Mouse (Mus musculus): ENCODE measurements around the gene Mif.
"Not testable (repeated sequence)": the region's sequence is repeated elsewhere in the genome, so short reads cannot be mapped to it uniquely, and the experiment has no call there.

Mif gene

GRCm38 (mm10) chr10:75872915-75873542, 13.0 kb upstream of the Mif start:
- peak; percentile 41 for DNase-seq (ENCODE audit: low read depth)

DNA sequence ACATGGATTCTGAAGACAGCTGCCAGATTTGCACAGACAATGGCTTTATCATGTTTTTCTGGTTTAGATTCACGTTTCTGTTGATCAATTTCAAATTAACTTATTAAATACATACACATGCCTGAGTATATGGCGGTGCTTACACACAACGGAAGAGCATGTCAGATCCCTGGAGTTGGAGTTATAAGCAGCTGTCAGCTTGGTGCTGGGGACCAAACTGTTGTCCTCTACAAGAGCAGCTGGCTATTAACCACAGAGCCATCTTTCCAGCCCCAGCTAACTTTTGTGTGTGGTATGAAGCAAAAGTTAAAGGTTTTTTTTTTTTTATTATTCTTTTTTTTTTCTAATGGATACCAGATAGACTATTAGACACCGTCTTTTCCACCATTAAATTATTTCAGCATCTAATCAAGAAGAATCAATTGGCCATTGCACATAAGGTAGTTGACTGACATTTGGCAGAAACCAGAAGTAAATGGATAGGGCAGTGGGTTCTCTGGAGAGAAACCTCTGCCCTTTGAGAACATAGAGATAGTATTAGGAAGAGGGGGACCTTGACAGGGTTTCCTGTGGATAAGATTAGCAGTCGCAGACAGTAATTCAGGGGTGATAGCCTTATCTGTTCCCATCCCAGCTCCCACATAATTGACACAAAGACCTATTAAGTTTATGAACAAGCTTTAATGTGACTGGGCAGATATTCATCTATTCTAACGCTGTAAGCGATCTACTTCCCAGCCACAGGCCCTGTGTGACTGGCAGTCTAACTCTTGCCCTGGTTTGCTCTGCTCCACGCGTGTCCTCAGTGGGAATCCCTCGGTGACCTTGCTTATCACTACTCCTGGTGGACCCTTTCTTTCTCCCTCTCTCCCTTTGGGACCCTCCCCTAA, 12.2 kb upstream of the Mif start:
- no peak for DNase-seq (ENCODE audit: low read depth)

GRCm38 (mm10) chr10:75861587-75861986, 1.5 kb upstream of the Mif start:
- no peak for DNase-seq (ENCODE audit: low read depth)

- no peak for DNase-seq (ENCODE audit: low read depth)
Observed at GRCm38 (mm10) chr10:75860746-75861145, 706 bp upstream of the Mif start.

GRCm38 (mm10) chr10:75859107-75859746, 813 bp downstream of the Mif start:
- peak; percentile 72 for DNase-seq (ENCODE audit: low read depth)

GRCm38 (mm10) chr10:75857598-75857997, 2.4 kb downstream of the Mif start:
- no peak for DNase-seq (ENCODE audit: low read depth)

DNA sequence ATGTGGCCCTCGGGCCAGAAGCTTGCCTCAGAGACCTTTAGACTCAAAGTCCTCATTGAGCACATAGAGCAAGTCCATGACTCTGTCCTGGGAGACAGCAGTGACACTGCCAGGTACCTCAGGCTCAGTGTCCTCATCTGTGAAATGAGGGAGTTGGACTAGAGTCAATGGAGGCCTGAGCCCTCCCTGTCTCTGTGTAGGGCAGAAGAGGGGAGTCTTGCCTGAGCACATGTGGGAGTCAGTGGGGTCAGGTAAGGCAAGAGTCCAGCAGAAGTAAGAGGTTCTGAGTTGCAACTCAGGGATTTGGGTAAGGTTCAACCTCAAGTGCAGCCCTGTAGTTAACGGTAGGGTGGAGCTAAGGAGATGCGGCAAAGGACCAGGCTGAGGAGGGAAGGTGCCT, 3.1 kb downstream of the Mif start:
- DNase-seq (ENCODE audit: low read depth), result no peak

DNA sequence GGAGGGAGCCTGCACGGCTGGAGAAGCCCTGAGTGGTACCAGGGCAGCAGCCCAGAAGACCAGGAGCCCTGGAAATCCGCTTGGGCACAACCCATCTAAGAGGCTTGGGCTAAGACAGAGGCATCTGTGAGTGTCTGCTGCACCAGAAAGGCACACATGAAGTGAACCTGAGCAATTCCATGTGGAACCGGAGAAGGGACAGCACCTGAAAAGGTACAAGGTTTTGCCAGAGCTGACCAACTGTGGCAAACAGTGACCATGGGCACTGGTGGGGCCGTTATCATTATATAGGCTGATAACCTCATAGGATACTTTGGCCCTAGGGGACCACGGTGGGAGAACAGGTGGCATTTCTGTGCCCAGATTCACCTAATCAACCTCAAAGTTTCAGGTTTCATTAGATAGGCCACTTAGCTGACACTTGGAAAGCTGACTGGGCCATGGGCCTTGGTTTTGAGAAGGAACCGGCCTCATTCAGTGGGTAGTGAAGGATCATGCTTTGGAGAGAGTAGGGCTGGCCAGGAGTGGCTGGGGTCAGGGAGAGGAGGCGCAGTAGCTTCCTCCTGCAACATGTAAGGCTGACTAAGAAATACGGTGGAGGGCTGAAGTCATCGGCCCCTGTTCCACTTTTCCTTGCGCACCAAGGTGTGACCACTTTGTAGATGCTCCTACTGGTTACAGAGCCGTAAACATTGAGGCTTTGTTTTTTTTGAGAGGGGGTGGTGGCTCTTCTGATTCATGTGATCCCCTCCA, 3.7 kb downstream of the Mif start:
- no peak for DNase-seq (ENCODE audit: low read depth)

DNA sequence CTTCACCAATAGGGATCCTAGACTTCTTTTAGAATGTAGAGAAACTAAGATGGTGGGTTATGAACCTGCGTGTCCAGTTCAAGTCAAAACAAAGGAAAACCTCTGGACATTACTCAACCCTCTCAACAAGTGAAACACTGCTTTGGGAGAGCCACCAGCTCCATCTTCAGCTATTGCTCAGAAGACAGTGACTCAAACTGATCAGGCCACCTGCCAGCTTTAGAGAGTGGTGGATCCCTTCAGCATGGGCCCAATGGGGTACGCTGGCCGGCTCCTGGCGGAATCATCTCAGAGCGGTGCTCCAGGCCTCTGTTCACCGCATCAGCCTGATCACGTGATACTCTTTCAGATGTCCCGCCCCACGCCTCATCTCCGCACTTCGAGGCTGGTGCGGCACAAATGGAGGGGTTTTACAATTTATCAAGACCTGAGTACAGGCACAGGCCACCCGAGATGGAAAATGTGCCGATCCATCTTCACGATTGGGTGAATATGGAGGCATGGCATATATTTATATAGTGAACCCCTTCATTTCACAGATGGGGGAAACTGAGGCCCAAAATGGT, 4.5 kb downstream of the Mif start:
- no peak for DNase-seq (ENCODE audit: low read depth)

DNA sequence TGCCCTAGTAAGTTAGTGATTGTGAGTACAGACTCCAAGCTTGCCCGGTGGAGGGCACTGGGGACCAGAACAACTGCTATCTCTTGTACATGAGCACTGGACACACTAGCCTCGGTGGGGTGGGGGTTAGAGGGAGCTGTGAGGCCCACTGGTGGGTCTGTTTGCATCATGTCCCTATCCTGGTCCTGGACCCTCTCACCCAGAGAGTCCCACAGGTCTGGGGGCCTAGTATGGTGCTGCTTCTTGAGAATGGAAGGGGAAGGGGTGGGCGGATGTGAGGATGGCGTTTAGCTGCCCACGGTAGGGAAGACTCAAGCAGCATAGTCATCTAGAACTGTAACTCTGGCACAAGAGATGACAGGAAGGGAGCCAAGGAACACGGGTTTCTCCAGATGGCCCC, 5.2 kb downstream of the Mif start:
- DNase-seq (ENCODE audit: low read depth), result no peak

DNA sequence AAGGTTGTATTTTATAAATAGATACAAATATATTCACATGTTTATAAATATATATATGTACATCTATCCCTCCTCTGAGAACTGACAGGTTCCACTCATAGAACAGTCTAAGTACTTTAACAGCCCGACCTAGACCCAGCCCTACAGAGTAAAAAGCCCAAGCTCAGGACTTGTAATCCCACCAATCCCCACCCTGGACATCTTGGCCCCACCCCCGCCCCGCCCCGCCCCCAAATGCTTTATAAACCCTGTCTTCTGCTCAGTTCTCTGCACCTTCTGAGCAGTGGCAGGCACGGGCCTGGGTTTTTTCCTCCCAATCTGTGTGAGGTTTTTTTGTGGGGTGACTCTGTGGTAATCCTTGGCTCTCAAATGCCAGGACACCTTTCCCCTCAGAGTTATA, 5.9 kb downstream of the Mif start:
- no peak for DNase-seq (ENCODE audit: low read depth)

DNA sequence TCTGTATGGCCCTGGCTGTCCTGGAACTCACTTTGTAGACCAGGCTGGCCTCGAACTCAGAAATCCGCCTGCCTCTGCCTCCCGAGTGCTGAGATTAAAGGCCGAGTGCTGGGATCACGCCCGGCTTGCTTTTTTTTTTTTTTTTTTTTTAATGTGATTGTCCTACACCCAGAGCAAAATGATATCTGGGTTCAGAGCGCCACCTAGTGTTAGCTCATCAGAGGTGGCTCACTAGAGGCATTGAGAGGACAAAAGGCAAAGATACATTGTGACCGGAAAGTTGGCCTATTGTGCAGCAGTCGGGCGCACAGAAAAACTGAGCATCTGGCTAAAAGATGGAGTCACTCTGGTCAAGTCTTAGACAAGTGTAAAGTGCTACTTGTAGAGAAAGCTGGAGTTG, 6.6 kb downstream of the Mif start:
- peak; percentile 95 for DNase-seq (ENCODE audit: low read depth)

GRCm38 (mm10) chr10:75852539-75853125, 7.4 kb downstream of the Mif start:
- no peak for DNase-seq (ENCODE audit: low read depth)

DNA sequence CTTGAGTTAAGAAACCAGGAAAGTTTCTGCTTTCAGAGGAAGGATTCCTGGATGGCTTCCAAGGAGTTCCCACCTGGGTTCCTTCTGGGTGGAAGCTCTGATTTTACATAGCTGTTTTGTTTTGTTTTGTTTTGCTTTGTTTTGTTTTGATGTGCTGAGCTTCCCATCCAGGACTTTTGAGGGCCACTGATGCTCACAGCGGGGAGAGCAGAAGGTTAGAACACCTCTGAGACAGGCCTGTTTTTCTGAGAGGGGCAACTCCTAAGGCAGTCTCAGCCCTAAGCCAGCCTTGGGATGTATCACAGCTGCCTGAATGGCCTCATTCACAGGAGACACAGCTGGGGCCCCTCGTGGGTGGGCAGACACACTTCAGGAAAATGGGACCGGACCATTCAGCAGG, 8.4 kb downstream of the Mif start:
- no peak for DNase-seq (ENCODE audit: low read depth)

GRCm38 (mm10) chr10:75851076-75851475, 9.0 kb downstream of the Mif start:
- DNase-seq (ENCODE audit: low read depth), result no peak

DNA sequence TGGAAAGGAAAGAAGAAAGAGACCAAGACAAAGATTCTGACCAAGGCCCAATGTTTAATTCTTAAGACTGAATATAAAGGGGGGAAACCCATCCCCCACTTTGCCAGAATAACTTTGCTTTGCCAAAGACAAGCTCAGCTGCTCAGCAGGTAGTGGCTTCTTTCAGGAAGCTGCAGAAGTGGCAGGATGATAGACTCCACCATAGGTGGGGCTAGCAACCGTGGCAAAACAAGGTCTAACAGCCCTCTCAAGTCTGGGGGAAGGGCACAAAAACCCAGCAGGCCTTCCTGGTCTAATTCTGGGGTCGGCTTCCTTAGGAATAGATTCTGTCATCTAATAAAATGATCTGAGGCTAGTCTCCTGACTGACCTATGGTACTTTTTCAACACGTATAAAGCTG, 11.7 kb downstream of the Mif start:
- no peak for DNase-seq (ENCODE audit: low read depth)

GRCm38 (mm10) chr10:75845306-75845930, 14.6 kb downstream of the Mif start:
- DNase-seq (ENCODE audit: low read depth), result no peak

DNA sequence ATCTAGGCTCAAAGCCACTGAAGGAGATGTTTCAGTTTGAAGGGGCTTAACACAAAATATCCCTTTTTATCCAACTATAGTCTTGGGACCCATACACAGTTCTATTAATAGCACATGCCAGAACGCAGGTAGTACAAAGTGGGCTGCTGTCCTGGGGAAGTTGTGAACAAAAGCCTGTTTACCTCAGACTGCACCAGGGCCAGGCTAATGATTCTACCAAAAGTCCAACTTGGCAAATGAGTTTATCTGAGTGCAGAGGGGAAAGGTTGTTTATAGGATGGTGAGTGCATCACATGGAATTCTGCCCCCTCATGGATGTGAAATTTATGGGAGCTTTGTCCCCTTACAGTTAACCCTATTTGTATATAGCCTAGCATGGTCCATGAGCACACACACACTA, 15.2 kb downstream of the Mif start:
- DNase-seq (ENCODE audit: low read depth), result no peak

DNA sequence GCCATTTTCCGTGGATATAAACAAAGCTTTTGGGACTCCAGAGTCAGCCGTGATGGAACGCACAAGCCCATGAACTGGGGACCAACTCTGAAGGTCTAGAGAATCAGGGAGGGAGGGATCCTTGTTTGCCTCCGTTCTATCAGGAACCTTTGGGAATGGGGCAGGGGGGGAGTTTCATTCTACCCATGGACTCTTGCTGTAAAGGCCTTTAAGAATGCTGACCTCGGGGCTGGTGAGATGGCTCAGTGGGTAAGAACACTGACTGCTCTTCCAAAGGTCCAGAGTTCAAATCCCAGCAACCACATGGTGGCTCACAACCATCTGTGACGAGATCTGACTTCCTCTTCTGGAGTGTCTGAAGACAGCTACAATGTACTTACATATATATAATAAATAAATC, 16.1 kb downstream of the Mif start:
- not testable (repeated sequence) for DNase-seq (ENCODE audit: low read depth)

DNA sequence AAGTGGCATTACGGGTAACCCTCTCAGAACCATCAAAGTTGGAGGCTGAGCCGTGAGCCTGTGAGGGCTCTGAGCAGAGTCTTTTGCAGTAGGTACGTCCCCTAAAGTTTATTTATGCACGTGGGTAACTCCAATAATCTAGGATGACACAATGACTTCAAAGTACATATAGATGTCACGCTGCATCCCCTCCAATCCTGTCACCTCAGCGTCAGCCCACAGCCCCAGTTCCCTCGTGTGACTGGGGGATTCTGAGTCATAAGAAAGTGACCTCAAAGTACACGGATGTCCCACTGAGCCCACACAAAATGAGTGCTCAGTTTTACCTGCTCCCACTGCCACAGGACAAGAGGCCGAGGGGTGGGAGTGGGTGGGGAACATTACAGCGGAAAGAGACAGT, 20.9 kb downstream of the Mif start:
- peak; percentile 82 for DNase-seq (ENCODE audit: low read depth)

GRCm38 (mm10) chr10:75837248-75837759, 22.7 kb downstream of the Mif start, which contains the start of gene Gstt2:
Gstt2 (minus strand) TSS chr10:75837424.
- peak; percentile 89 for DNase-seq (ENCODE audit: low read depth)
